Mouse (Mus musculus): ENCODE data around the gene Cdh1. TPM values are rescaled to one million over a fixed set of nuclear protein-coding genes. Genes with fewer than 3 reads are reported as not detected.

Gene Cdh1
- total and polyA plus RNA-seq, 3 experiments: 0.13 TPM; not detected in 2

GRCm38 (mm10) chr8:106574283-106574682, 28.9 kb upstream of the Cdh1 start:
- Histone ChIP-seq H3K27ac (ENCODE audit: insufficient read depth, low read depth) (no peak overlapping the region), H3K36me3 (replicated peaks in 1 of 2; ENCODE audit: control insufficient read depth in 1 of 2, insufficient read depth in 1 of 2, low read length in 1 of 2) (no peaks in the 10 kb centered on the region), H3K4me3 (replicated peaks in 1 of 3; ENCODE audit: low read depth in 2 of 3, low read length in 2 of 3, poor library complexity in 1 of 3) (no peak overlapping the region), H3K4me1 (ENCODE audit: control insufficient read depth in 1 of 2, insufficient read depth in 2 of 2) (peaks cover 5 to 27% of the 10 kb centered on the region in 2 experiments; a peak in 3 of 4 replicates), H3K4me2 (ENCODE audit: insufficient read depth, low read depth, poor library complexity, severe bottlenecking) (no peak overlapping the region), H3K9me3 (replicated peaks; ENCODE audit: low read length) (no peaks in the 10 kb centered on the region), H3K79me2 (replicated peaks; ENCODE audit: control insufficient read depth, extremely low read depth, insufficient read depth, poor library complexity, severe bottlenecking) (no peaks in the 10 kb centered on the region), H3K9ac (ENCODE audit: insufficient read depth, low read depth) (no peak overlapping the region), H3K27me3 (replicated peaks) (peaks cover 1% of the 10 kb centered on the region)
- dilution Hi-C loops (cut with MboI; ENCODE audit: extremely low pct_ligation_motif_present, extremely low pct_unique_long_range_greater_than_20kb, low sequenced_read_pairs) (no loop called here), in situ Hi-C loops (cut with MboI; ENCODE audit: low pct_ligation_motif_present, low pct_unique_long_range_greater_than_20kb, low sequenced_read_pairs) (no loop called here)
- no peak for DNase-seq (ENCODE audit: extremely low read depth)
- TF ChIP-seq SIN3A (IDR thresholded peaks at IDR 0.05; ENCODE audit: low read length): no peak

DNA sequence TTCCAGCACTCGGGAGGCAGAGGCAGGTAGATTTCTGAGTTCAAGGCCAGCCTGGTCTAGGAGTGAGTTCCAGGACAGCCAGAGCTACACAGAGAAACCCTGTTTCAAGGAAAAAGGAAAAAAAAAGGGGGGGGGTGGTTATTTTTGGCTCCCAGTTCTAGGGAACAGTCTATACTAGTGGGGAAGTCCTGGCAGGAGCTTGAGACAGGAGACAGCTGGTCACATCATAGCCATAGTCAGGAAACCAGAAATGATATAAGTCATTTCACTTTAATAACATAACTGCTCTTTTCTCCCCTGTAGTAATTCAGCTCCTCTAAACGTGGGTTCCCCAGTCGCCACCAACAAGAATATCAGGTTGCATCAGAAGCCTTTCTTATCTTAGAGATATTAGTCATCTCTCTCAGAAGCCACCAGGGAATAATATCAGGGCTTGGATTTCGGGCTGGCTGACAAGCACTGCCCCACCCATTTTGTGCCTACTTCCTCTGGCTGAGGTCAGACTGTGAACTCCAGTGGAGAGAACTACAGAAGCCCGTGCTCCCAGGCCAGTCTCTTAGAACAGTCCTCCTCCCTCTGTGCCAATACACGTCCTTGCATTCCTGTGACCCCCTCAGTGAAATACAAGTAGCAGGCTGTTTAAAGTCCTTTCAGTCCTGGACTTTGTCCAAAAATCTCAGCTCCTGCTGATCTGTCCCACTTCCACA, 26.1 kb upstream of the Cdh1 start:
- H3K4me1 ChIP-seq (ENCODE audit: control insufficient read depth in 1 of 2, insufficient read depth in 2 of 2): peaks cover 5 to 27% of the 10 kb centered on the region in 2 experiments; a peak in 3 of 4 replicates
- no peak overlapping the region; the same call in 1 of the 2 replicates for H3K9ac ChIP-seq (ENCODE audit: insufficient read depth, low read depth)
- no peaks in the 10 kb centered on the region for H3K79me2 ChIP-seq (replicated peaks; ENCODE audit: control insufficient read depth, extremely low read depth, insufficient read depth, poor library complexity, severe bottlenecking)
- no peaks in the 10 kb centered on the region for H3K27me3 ChIP-seq (replicated peaks)
- no peak for TF ChIP-seq CTCF (conservative IDR thresholded peaks at IDR 0.05 in 1 of 2, IDR thresholded peaks at IDR 0.05 in 1 of 2; ENCODE audit: low read depth in 2 of 2, low read length in 2 of 2)
- peak; percentile 39 for TF ChIP-seq ETS1 (conservative IDR thresholded peaks at IDR 0.05; ENCODE audit: low read depth, low read length)
- dilution Hi-C loops (cut with MboI; ENCODE audit: extremely low pct_ligation_motif_present, extremely low pct_unique_long_range_greater_than_20kb, low sequenced_read_pairs): no loop called here
- H3K27ac ChIP-seq (ENCODE audit: insufficient read depth, low read depth): no peak overlapping the region
- in situ Hi-C loops (cut with MboI; ENCODE audit: low pct_ligation_motif_present, low pct_unique_long_range_greater_than_20kb, low sequenced_read_pairs): no loop called here
- H3K9me3 ChIP-seq (replicated peaks; ENCODE audit: low read length): no peaks in the 10 kb centered on the region
- no peaks in the 10 kb centered on the region for H3K36me3 ChIP-seq (replicated peaks in 1 of 2; ENCODE audit: control insufficient read depth in 1 of 2, insufficient read depth in 1 of 2, low read length in 1 of 2)
- H3K4me3 ChIP-seq (replicated peaks in 1 of 3; ENCODE audit: low read depth in 2 of 3, low read length in 2 of 3, poor library complexity in 1 of 3): no peak overlapping the region
- H3K4me2 ChIP-seq (ENCODE audit: insufficient read depth, low read depth, poor library complexity, severe bottlenecking): no peak overlapping the region
- peak; percentile 78 for DNase-seq (ENCODE audit: extremely low read depth)

DNA sequence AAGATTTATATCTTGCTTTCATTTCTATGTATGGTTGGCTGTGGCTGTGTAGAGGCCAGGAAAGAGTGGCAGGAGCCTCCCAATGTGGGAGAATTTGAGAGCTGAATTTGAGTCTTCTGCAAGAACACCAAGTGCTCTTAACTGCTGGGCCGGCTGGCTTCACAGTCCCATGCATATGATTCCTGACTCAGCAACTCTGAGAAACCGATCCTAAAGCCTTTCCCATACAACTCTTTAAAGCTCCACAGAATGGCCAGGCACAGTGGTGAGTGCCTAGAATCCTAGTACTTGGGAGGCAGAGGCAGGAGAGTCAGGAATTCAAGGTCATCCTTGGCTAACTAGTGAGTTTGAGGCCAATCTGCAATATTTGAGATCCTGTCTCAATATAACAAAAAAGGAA, 23.6 kb upstream of the Cdh1 start:
- Histone ChIP-seq H3K79me2 (replicated peaks; ENCODE audit: control insufficient read depth, extremely low read depth, insufficient read depth, poor library complexity, severe bottlenecking) (no peaks in the 10 kb centered on the region), H3K27ac (ENCODE audit: insufficient read depth, low read depth) (no peak overlapping the region), H3K4me1 (ENCODE audit: control insufficient read depth in 1 of 2, insufficient read depth in 2 of 2) (peaks cover 3 to 23% of the 10 kb centered on the region in 2 experiments; a peak in 3 of 4 replicates), H3K36me3 (replicated peaks in 1 of 2; ENCODE audit: control insufficient read depth in 1 of 2, insufficient read depth in 1 of 2, low read length in 1 of 2) (no peaks in the 10 kb centered on the region), H3K4me2 (ENCODE audit: insufficient read depth, low read depth, poor library complexity, severe bottlenecking) (no peak overlapping the region), H3K27me3 (replicated peaks) (no peaks in the 10 kb centered on the region), H3K9me3 (replicated peaks; ENCODE audit: low read length) (peaks cover 6% of the 10 kb centered on the region), H3K9ac (ENCODE audit: insufficient read depth, low read depth) (no peak overlapping the region), H3K4me3 (replicated peaks in 1 of 3; ENCODE audit: low read depth in 2 of 3, low read length in 2 of 3, poor library complexity in 1 of 3) (no peak overlapping the region)
- TF ChIP-seq JUN (IDR thresholded peaks at IDR 0.05; ENCODE audit: insufficient read depth, low read depth, low read length) (no peak), MAFK (IDR thresholded peaks at IDR 0.05; ENCODE audit: insufficient replicate concordance, low read length) (peak; percentile 64; the same call in 1 of the 2 replicates), BHLHE40 (IDR thresholded peaks at IDR 0.05; ENCODE audit: low read depth, low read length) (no peak)
- in situ Hi-C loops (cut with MboI; ENCODE audit: low pct_ligation_motif_present, low pct_unique_long_range_greater_than_20kb, low sequenced_read_pairs) (no loop called here), dilution Hi-C loops (cut with MboI; ENCODE audit: extremely low pct_ligation_motif_present, extremely low pct_unique_long_range_greater_than_20kb, low sequenced_read_pairs) (no loop called here)
- DNase-seq (ENCODE audit: extremely low read depth): no peak
